Mouse (Mus musculus) neutrophil, adult 83 days (primary cell): ENCODE measurements around the gene Ctss. TPM values are rescaled to one million over a fixed set of nuclear protein-coding genes. Genes with fewer than 3 reads are reported as not detected.

Experiments used
- total RNA-seq, 2 experiments: library from RNA; stranded (reverse); gene quantifications; one replicate each; pipeline ENCODE4 v1.2.4; 2023

Ctss gene
- 100 to 1,000 TPM; 215 to 257 TPM for total RNA-seq

GRCm38 (mm10) chr3:95526622-95527211 lies at the start of gene Ctss:
TSS of gene Ctss (plus strand) at chr3:95526786.

DNA sequence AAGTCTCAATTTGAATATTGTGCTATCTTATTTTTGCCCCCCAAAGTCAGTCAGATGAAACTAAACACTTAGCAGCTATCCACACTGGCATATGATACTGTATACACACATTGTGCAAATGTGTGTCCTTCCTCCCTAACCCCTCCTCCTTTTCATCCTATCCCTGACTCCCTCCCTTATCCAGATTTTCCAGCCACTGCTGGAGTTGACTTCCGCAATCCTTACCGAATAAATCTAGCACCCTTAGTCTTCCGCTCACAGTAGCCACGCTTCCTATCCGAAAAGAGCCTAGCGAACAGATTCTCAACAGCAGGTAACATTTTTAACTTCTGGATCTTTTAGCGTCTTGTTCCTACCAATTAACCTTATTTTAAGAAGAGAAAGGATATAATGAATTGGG lies 27.6 kb upstream of the Ctss start, which contains the start of gene Ctsk:
Gene Ctsk (plus strand): TSS at position 233 of the 400 bp plus-strand sequence.

DNA sequence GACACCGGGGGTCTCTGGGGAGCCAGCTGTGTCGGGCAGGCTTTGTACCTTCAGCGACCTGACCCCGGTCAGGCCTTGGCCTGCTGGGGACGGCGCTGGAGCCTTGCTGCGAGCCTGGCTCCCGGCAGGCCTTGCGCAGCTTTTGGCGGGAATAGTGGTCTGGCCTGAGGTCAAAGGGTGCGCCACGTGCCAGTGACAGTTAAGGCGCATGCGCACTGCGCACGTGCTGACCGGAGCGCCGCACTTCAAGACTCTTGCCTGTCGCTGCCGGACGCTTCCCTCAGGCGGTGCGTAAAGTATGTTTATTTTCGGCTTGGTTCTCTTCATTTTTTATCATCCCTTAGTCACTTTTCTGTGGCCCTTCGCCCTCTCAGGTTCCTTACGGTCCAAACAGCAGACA lies 32.9 kb downstream of the Ctss start, which contains the start of gene Hormad1:
Gene Hormad1 (plus strand): TSS at position 241 of the 400 bp plus-strand sequence.

DNA sequence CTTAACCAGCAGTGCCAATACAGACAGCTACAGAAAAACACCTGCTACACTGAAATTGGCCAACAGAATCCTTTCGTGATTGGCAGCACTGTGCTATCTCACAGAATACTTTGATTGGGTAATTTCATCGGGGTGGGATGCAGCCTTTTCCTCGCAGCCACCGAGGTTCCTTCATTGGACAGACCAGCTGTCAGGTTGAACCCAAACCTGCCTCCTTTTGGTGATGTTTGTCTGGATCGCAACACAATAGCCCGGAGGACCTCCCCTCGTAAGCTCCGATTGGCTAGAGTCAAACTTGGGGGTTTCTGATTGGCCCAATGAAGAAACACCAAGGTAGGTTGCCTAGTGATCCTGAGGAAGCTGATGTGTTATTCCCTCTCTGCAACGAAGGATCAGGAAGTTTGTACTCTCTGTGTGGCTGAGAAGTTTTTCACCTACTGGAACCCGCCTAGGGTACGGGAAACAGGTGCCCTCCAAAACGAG lies 62.1 kb downstream of the Ctss start, which contains the start of gene Golph3l:
Gene Golph3l (plus strand): TSS at position 331 of the 483 bp plus-strand sequence.

Other genes with a start within 250 kb of the Ctss start
- gene Mindy1, start 245.4 kb upstream of the Ctss start, total RNA-seq, result 100 to 1,000 TPM; 127 to 146 TPM
- 10 to 100 TPM; 17.4 to 19.3 TPM for gene Prune1, start 244.7 kb upstream of the Ctss start, total RNA-seq
- 1 to 10 TPM; 2.6 to 2.8 TPM for gene Anxa9, start 219.6 kb upstream of the Ctss start, total RNA-seq
- gene Cers2, start 212.0 kb upstream of the Ctss start, total RNA-seq, result 100 to 1,000 TPM; 130 to 136 TPM
- 10 to 100 TPM; 20.0 to 21.0 TPM for gene Setdb1, start 169.6 kb upstream of the Ctss start, total RNA-seq
- gene 4930558C23Rik, start 123.9 kb upstream of the Ctss start, total RNA-seq, result not detected
- 10 to 100 TPM; 53.9 to 57.9 TPM for gene Arnt, start 92.4 kb upstream of the Ctss start, total RNA-seq
- gene Ctsk, start 27.5 kb upstream of the Ctss start, total RNA-seq, result 1 to 10 TPM in 1 of 2 experiments, under 1 TPM in 1; 0.97 to 1.5 TPM
- gene Hormad1, start 32.9 kb downstream of the Ctss start, total RNA-seq, result not detected
- gene Golph3l, start 62.1 kb downstream of the Ctss start, total RNA-seq, result 10 to 100 TPM; 22.1 to 22.2 TPM
- gene Ensa, start 98.2 kb downstream of the Ctss start, total RNA-seq, result 10 to 100 TPM; 66.0 to 72.8 TPM
- gene Mcl1, start 132.0 kb downstream of the Ctss start, total RNA-seq, result 100 to 1,000 TPM; 760 to 809 TPM
- 1 to 10 TPM in 1 of 2 experiments, under 1 TPM in 1; 0.88 to 4.0 TPM for gene Adamtsl4, start 161.1 kb downstream of the Ctss start, total RNA-seq
- 1 to 10 TPM; 4.6 to 8.3 TPM for gene Ecm1, start 212.8 kb downstream of the Ctss start, total RNA-seq
- 10 to 100 TPM; 13.8 to 19.2 TPM for gene Tars2, start 233.4 kb downstream of the Ctss start, total RNA-seq